Mouse (Mus musculus) central nervous system, embryonic 18 days (tissue): ENCODE data around the gene Tead1. TPM values are rescaled to one million over a fixed set of nuclear protein-coding genes. Genes with fewer than 3 reads are reported as not detected.

Experiments used
- polyA plus RNA-seq: library from polyadenylated mRNA; depleted of rRNA; stranded (reverse); fragments of >200 nt; gene quantifications from 2 replicates; pipeline ENCODE4 v1.2.3, GENCODE M21; 2012; rRNA removed

The Tead1 gene
- 12.8 and 14.6 TPM in 2 replicates for polyA plus RNA-seq

DNA sequence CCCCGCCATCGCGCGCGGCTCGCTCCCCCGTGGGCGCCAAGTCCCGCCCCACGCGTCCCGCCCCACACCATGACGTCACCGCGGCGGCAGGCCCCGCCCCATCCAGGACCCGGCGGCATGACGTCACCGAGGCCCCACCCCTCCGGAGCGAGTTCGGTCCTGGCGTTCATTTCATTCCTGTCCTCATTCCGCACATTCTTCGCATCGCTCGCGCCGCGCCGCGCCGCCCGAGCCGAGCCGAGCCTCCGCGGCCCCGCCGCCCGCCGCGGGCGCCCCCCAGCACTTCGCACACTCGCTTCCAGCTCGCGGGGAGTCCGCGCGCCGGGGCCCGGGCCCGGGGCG lies at the start of gene Tead1:
Tead1 (plus strand) TSS at position 148 of the 342 bp plus-strand sequence.

DNA sequence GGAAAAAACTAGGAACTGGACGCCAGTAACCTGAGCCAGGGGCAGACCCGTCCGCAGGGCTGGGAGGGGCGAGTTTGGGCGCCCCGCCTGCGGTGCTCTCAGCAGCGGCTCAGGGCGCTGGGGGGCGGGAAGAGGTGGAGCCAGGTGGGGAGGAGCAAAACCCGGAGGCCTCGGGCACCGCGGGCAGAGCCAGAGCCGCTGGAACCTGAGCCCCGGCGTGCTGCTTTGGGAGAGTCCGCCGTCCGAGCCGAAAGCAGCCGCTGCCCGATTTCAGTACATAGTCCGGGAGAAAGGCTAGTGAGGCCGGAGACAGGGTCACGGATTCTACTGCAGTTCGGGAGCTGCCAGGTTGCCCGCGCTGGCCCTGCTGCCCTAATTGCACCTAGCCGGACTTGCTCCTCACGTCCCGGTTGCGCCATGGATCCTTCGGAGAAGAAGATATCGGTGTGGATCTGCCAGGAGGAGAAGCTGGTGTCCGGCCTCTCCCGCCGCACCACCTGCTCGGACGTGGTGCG lies 274.7 kb downstream of the Tead1 start, which contains the start of gene Rassf10:
Rassf10 (plus strand) TSS at position 186 of the 515 bp plus-strand sequence.

